Mouse (Mus musculus) midbrain, postnatal 0 days (tissue): Measurements from ENCODE around the gene Rtca. TPM values are rescaled to one million over a fixed set of nuclear protein-coding genes. Genes with fewer than 3 reads are reported as not detected.
A peak's percentile ranks its signal among the peaks of the same experiment; 100 is the strongest.

ENCODE experiments used
- ATAC-seq: fragments of 200-750 bp; cut with Nextera tagmentation; 2 replicates; pipeline ENCODE4 v1.8.0; 2017; ENCODE audit warnings: moderate number of reproducible peaks, mild to moderate bottlenecking, moderate TSS enrichment, moderate library complexity; ENCODE audit not compliant: low FRiP score
- DNase-seq: peaks from one replicate; pipeline ENCODE4 v3.0.0-alpha.2; 2015; ENCODE audit warnings: low spot score
- H3K27ac ChIP-seq: fragments of 300-500 bp; sonication (generic); 2 replicates; pipeline ENCODE4 v1.5.1; 2014; ENCODE audit warnings: low read depth, mild to moderate bottlenecking, low read length, mixed read lengths
- H3K27me3 ChIP-seq: fragments of 300-500 bp; sonication (generic); 2 replicates; pipeline ENCODE4 v1.6.1; 2014; ENCODE audit warnings: low read length, control low read depth, mixed read lengths; ENCODE audit not compliant: insufficient read depth
- H3K36me3 ChIP-seq: fragments of 300-500 bp; sonication (generic); 2 replicates; pipeline ENCODE4 v1.6.1; 2014; ENCODE audit warnings: low read length, control low read depth, mixed read lengths; ENCODE audit not compliant: insufficient read depth
- H3K4me1 ChIP-seq: fragments of 300-500 bp; sonication (generic); 2 replicates; pipeline ENCODE4 v1.6.1; 2014; ENCODE audit warnings: mild to moderate bottlenecking, control low read depth, antibody characterized with exemption, low read length, mixed read lengths; ENCODE audit not compliant: insufficient read depth
- H3K4me2 ChIP-seq: fragments of 300-500 bp; sonication (generic); 2 replicates; pipeline ENCODE4 v1.6.1; 2014; ENCODE audit warnings: low read depth, mild to moderate bottlenecking, low read length, mixed read lengths; ENCODE audit not compliant: poor library complexity, severe bottlenecking
- H3K4me3 ChIP-seq: fragments of 300-500 bp; sonication (generic); 2 replicates; pipeline ENCODE4 v1.5.1; 2014; ENCODE audit warnings: low read depth, mild to moderate bottlenecking, low read length, moderate library complexity
- H3K9ac ChIP-seq: fragments of 300-500 bp; sonication (generic); replicated peaks from 2 replicates; pipeline ENCODE4 v1.6.1; 2014; ENCODE audit warnings: mild to moderate bottlenecking, low read length, moderate library complexity, mixed read lengths; ENCODE audit not compliant: poor library complexity, severe bottlenecking
- H3K9me3 ChIP-seq: fragments of 300-500 bp; sonication (generic); 2 replicates; pipeline ENCODE4 v1.6.1; 2016; ENCODE audit warnings: low read length, control low read depth
- CTCF ChIP-seq: IDR thresholded peaks from 2 replicates; pipeline ENCODE4 v1.5.1; 2016; ENCODE audit warnings: antibody characterized with exemption, mild to moderate bottlenecking
- WGBS: fragments of 180-500 bp; shearing (Covaris S2); extraction: QIAGEN DNeasy Blood & Tissue Kit; methylation state at CpG from one replicate; pipeline ENCODE4 v1.1.7; 2014; 5-methylcytosine and 5-hydroxymethylcytosine counted together
- polyA plus RNA-seq: library from polyadenylated mRNA; unstranded; fragments of >200 nt; fragmentation: Nextera tagmentation; extraction: Ambion mirVana; gene quantifications from 2 replicates; pipeline ENCODE4 v1.2.1, GENCODE M21; 2015
- total RNA-seq: library from RNA; depleted of rRNA; stranded (reverse); fragments of >200 nt; gene quantifications from 2 replicates; pipeline ENCODE4 v1.2.3, GENCODE M21; 2014

The Rtca gene
- total and polyA plus RNA-seq, 2 experiments from 2014 or later = 109 to 146 TPM

DNA sequence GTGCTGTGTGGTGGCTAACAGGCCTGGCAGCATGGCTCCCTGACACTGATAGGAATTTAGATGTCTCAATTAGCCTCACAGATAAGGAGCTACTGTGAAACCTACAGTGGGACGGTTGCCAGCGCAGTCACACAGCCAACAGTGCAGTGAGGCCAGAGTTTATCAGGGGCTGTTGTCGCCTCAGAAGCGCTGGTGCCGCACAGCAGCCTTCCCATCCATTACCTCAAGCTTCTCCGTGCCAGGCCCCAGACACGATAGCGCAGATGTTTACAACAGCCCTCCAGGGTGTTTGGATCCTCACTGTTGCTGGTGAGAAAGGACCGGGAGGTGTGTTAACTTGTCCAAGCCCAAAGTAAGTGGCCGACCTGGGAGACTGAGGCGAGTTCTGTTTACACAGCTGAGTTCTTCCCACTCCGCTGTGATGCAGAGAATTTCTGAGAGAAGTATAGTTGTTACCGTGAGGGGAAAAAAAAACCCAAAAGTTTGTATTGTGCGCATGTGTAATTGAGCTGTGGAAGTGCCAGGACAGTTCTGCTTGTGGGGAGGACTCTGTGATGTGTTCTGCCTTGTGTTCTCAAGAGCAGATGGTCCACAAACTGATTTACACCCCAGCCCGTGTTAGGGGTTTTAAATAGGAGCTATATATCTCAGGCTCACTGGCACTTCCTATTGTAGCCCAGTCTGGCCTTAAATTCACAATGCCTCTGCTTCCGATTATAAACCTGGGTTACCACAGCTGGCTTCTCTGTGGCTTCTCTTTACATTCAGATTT lies 28.6 kb upstream of the Rtca start:
- Histone ChIP-seq H3K27ac (no peak overlapping the region), H3K4me2 (no peak overlapping the region), H3K4me3 (no peak overlapping the region), H3K9me3 (no peaks in the 10 kb centered on the region), H3K4me1 (no peaks in the 10 kb centered on the region), H3K27me3 (no peaks in the 10 kb centered on the region), H3K9ac (no peak overlapping the region), H3K36me3 (peaks cover 35% of the 10 kb centered on the region)
- ATAC-seq (no peak), DNase-seq (no peak)
- TF ChIP-seq CTCF = no peak
- 73% methylated on average over 16 of the region's 16 CpGs for WGBS

DNA sequence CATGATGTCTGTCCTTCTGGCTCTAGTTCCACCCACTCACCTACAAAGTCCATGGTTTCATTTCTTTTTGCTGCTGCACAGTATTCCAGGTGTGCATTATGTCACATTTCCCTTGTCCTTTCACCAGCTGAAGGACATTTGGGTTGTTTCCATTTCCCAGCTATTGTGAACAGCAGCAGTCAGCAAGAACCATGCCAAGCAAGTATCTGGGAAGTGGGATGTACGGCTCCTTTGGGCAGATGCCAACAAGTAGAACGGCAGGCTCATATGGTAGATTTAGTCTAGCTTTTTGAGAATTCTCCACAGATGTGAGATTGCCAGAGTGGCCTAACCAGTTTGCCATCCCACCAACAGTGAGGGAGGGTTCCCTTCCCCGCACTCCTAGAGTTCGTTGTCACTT lies 22.8 kb upstream of the Rtca start:
- no peaks in the 10 kb centered on the region for H3K4me1 ChIP-seq
- WGBS = 80% methylated on average over 4 of the region's 4 CpGs
- H3K9me3 ChIP-seq = no peaks in the 10 kb centered on the region
- H3K27me3 ChIP-seq = no peaks in the 10 kb centered on the region
- H3K4me3 ChIP-seq = no peak overlapping the region
- DNase-seq (no peak), ATAC-seq (no peak)
- peaks cover 19% of the 10 kb centered on the region for H3K36me3 ChIP-seq
- H3K27ac ChIP-seq = no peak overlapping the region
- no peak overlapping the region for H3K4me2 ChIP-seq
- H3K9ac ChIP-seq = no peak overlapping the region
- TF ChIP-seq CTCF = no peak

DNA sequence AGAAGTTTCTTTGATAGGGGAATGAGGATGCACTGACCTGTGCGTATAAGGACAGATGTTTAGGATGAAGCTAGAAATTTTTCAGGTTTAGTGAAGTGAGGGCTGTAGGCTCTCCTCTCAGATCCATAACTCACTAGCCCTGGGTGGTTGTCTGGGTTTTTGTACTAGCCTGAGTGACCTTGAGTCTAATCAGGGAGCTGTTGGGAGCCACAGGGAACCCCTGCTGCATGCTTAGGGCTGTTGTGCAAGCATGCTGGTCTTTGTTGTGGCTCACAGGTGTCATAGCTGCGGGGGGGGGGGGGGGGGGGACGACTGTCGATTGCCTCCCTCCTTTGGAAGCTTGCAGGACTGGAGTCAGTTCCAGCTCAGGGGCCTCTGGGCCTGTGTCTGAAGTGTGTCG lies 21.7 kb upstream of the Rtca start:
- ATAC-seq (no peak), DNase-seq (no peak)
- Histone ChIP-seq H3K36me3 (peaks cover 8% of the 10 kb centered on the region; the same call in 1 of the 2 replicates), H3K4me1 (no peaks in the 10 kb centered on the region), H3K4me3 (no peak overlapping the region), H3K27ac (no peak overlapping the region), H3K27me3 (no peaks in the 10 kb centered on the region), H3K9ac (no peak overlapping the region), H3K4me2 (no peak overlapping the region), H3K9me3 (no peaks in the 10 kb centered on the region)
- TF ChIP-seq CTCF = no peak
- 77% methylated on average over 4 of the region's 5 CpGs for WGBS

DNA sequence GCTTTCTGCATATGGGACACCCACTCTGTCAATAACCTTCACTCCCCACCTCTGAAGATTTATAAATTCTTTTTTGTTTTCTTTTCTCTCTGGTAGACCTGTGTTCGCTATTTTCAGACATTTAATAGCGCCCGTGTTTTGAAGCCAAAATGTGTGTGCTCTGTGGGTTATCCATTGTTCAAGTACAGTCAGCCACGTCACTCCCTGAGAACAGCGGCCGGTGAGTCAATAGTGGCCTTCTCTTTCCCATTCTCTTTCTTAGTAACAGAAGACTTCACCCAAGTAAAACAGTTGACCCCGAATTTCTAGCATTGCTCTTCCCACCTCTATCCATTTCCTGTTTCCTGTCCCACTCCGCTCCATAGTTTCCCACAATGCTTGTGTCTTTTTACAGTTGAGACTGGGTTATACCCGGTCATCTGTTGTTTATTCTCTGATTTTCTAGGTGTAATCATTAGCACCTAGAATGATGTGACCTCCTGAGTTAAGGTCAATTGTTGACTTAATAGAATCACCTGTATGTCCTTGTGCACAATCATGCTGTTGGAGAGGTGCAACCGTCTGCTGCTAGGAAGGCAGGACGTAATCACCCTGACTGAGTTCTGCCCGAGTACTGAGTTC lies 12.2 kb upstream of the Rtca start:
- Histone ChIP-seq H3K36me3 (no peaks in the 10 kb centered on the region), H3K4me2 (no peak overlapping the region), H3K9ac (no peak overlapping the region), H3K27me3 (no peaks in the 10 kb centered on the region), H3K4me3 (no peak overlapping the region), H3K9me3 (no peaks in the 10 kb centered on the region), H3K4me1 (no peaks in the 10 kb centered on the region), H3K27ac (no peak overlapping the region)
- DNase-seq (no peak), ATAC-seq (no peak)
- TF ChIP-seq CTCF = no peak
- 76% methylated on average over 12 of the region's 12 CpGs for WGBS

DNA sequence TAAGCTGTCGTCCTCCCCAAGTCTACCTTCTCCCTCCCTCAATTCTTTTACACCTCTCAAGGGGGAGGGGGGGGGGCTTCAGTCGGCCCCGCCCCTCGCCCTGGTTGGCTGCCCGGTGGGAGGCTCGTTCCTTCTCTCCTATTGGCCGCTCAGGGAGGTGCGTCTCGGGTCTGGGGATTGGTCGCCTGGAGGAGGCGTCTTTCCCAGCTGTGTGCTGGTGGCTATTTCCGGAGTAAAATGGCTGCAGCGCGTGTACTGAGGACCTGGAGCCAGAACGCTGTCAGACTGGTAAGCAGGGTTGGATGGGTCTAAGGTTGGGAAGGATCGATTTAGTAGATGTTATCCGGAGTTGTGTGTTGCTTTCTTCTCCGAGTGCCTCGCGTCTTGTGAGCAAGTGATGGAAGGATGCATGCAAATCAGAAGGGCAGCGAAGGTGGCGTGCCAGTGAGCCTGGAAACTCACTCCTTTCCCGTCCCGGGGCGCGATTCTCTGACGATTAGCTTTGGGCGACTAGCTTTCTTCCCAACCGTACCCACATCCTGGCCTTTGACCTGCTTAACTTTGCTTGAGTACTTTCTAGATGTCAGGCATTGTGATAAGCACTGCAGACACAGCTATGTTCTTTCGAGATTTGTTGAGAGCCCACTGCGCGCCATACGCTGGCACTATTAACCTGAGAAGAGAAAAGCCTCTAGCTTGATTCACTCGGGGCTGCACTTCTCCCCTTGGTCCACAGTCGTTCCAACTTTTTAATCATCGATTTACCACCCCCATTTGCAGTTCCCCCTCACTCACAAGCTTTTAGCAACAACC lies 5.1 kb upstream of the Rtca start, which contains the start of gene Dbt:
Gene Dbt (plus strand): TSS at position 167 of the 813 bp plus-strand sequence.
- peak; percentile 95 for ATAC-seq
- H3K27ac ChIP-seq = peak within 1 kb of the TSS; percentile 62
- TF ChIP-seq CTCF = peak; percentile 13; the same call in 1 of the 2 replicates

More for the DNA sequence above, 5.1 kb upstream of the Rtca start, which contains the start of gene Dbt:
- under 1% methylated on average over 36 of the region's 36 CpGs for WGBS
- peak within 1 kb of the TSS; percentile 68 for H3K4me3 ChIP-seq
- H3K27me3 ChIP-seq = no peaks in the 10 kb centered on the region
- DNase-seq = peak; percentile 95
- peaks cover 6% of the 10 kb centered on the region; the same call in 1 of the 2 replicates for H3K4me1 ChIP-seq
- H3K9ac ChIP-seq = peak within 1 kb of the TSS; percentile 68
- no peaks in the 10 kb centered on the region for H3K9me3 ChIP-seq
- H3K4me2 ChIP-seq = peak within 1 kb of the TSS; percentile 79
- no peaks in the 10 kb centered on the region for H3K36me3 ChIP-seq
